Mouse (Mus musculus) CH12.LX (cell line): ENCODE measurements around the gene Tmsb15b2. TPM values are rescaled to one million over a fixed set of nuclear protein-coding genes. Genes with fewer than 3 reads are reported as not detected.

ENCODE experiments used
- DNase-seq: peaks from one replicate; pipeline ENCODE4 v3.0.0-alpha.2; 2013; ENCODE audit errors: extremely low read depth
- H3K27ac ChIP-seq: 2 replicates; pipeline ENCODE4 v1.5.1; 2012; ENCODE audit warnings: low read depth, mild to moderate bottlenecking, control low read depth, moderate library complexity; ENCODE audit not compliant: insufficient read depth
- H3K27me3 ChIP-seq: replicated peaks from 2 replicates; pipeline ENCODE3; 2012; ENCODE audit warnings: inconsistent platforms
- H3K36me3 ChIP-seq, 2 experiments: replicated peaks in 1 of 2; 2 replicates each; pipeline versions ENCODE3 to v1.6.1; 2012; ENCODE audit warnings: inconsistent platforms in 1 of 2, low read length in 1 of 2, mild to moderate bottlenecking in 1 of 2, mixed read lengths in 1 of 2, moderate library complexity in 1 of 2; ENCODE audit not compliant: control insufficient read depth in 1 of 2, insufficient read depth in 1 of 2
- H3K4me1 ChIP-seq, 2 experiments: 2 replicates each; pipeline ENCODE4 v1.6.1; 2012; ENCODE audit warnings: inconsistent platforms in 1 of 2, moderate library complexity in 1 of 2; ENCODE audit not compliant: insufficient read depth in 2 of 2, control insufficient read depth in 1 of 2
- H3K4me2 ChIP-seq: 2 replicates; pipeline ENCODE4 v1.6.1; 2012; ENCODE audit warnings: low read depth, mild to moderate bottlenecking, control low read depth; ENCODE audit not compliant: poor library complexity, insufficient read depth, severe bottlenecking
- H3K4me3 ChIP-seq, 3 experiments: fragments of 150-350 bp in 1 of 3; sonication (generic) in 1 of 3; replicated peaks in 1 of 3; 2 replicates each; pipeline versions ENCODE3 to v1.5.1; 2011 to 2012; ENCODE audit warnings: low read depth in 2 of 3, low read length in 2 of 3, mild to moderate bottlenecking in 2 of 3, moderate library complexity in 2 of 3, control low read depth in 1 of 3, improper control_type of control experiment in 1 of 3, inconsistent platforms in 1 of 3, mixed read lengths in 1 of 3; ENCODE audit not compliant: poor library complexity in 1 of 3
- H3K79me2 ChIP-seq: replicated peaks from 2 replicates; pipeline ENCODE4 v1.6.1; 2012; ENCODE audit warnings: mild to moderate bottlenecking, moderate library complexity; ENCODE audit not compliant: control insufficient read depth, poor library complexity, insufficient read depth, severe bottlenecking; ENCODE audit errors: extremely low read depth
- H3K9ac ChIP-seq: 2 replicates; pipeline ENCODE4 v1.6.1; 2012; ENCODE audit warnings: low read depth, mild to moderate bottlenecking, control low read depth, moderate library complexity; ENCODE audit not compliant: insufficient read depth
- H3K9me3 ChIP-seq: replicated peaks from 2 replicates; pipeline ENCODE3; 2012; ENCODE audit warnings: low read length, inconsistent platforms, mixed read lengths
- BHLHE40 ChIP-seq: IDR thresholded peaks from 2 replicates; pipeline ENCODE4 v1.6.1; 2011; ENCODE audit warnings: mild to moderate bottlenecking, low read depth, low read length, improper control_type of control experiment
- CHD1 ChIP-seq: IDR thresholded peaks from 2 replicates; pipeline ENCODE4 v1.6.1; 2012; ENCODE audit warnings: low read depth, low read length, improper control_type of control experiment, inconsistent platforms
- CTCF ChIP-seq, 2 experiments: IDR thresholded peaks in 1 of 2; conservative IDR thresholded peaks in 1 of 2; 2 replicates each; pipeline ENCODE4 v1.5.1; 2011 to 2012; ENCODE audit warnings: low read depth in 2 of 2, low read length in 2 of 2, improper control_type of control experiment in 1 of 2, inconsistent platforms in 1 of 2, mild to moderate bottlenecking in 1 of 2, moderate library complexity in 1 of 2
- E2F4 ChIP-seq: IDR thresholded peaks from 2 replicates; pipeline ENCODE4 v1.6.1; 2011; ENCODE audit warnings: low read depth, low read length, improper control_type of control experiment; ENCODE audit not compliant: insufficient replicate concordance
- EP300 ChIP-seq: IDR thresholded peaks from 2 replicates; pipeline ENCODE4 v1.6.1; 2011; ENCODE audit warnings: low read length, improper control_type of control experiment
- ETS1 ChIP-seq: conservative IDR thresholded peaks from 2 replicates; pipeline ENCODE4 v1.6.1; 2012; ENCODE audit warnings: low read depth, mild to moderate bottlenecking, inconsistent platforms, low read length, improper control_type of control experiment, moderate library complexity
- GABPA ChIP-seq: IDR thresholded peaks from 2 replicates; pipeline ENCODE4 v1.6.1; 2012; ENCODE audit warnings: low read depth, low read length, improper control_type of control experiment, inconsistent platforms; ENCODE audit not compliant: insufficient replicate concordance
- JUN ChIP-seq: IDR thresholded peaks from 2 replicates; pipeline ENCODE4 v1.6.1; 2011; ENCODE audit warnings: low read depth, mild to moderate bottlenecking, low read length, improper control_type of control experiment, moderate library complexity; ENCODE audit not compliant: insufficient read depth
- JUND ChIP-seq: conservative IDR thresholded peaks from 2 replicates; pipeline ENCODE4 v1.6.1; 2011; ENCODE audit warnings: low read depth, low read length, improper control_type of control experiment
- MAFK ChIP-seq: IDR thresholded peaks from 2 replicates; pipeline ENCODE4 v1.6.1; 2011; ENCODE audit warnings: low read length, improper control_type of control experiment; ENCODE audit not compliant: insufficient replicate concordance
- MXI1 ChIP-seq: IDR thresholded peaks from 2 replicates; pipeline ENCODE4 v1.6.1; 2011; ENCODE audit warnings: mild to moderate bottlenecking, low read depth, low read length, improper control_type of control experiment
- NRF1 ChIP-seq: IDR thresholded peaks from 2 replicates; pipeline ENCODE4 v1.6.1; 2014; ENCODE audit warnings: low read depth, mild to moderate bottlenecking, inconsistent platforms, low read length, improper control_type of control experiment, moderate library complexity
- PAX5 ChIP-seq: IDR thresholded peaks from 2 replicates; pipeline ENCODE4 v1.6.1; 2012; ENCODE audit warnings: low read length, inconsistent platforms, mixed read lengths
- POLR2A ChIP-seq: IDR thresholded peaks from 2 replicates; pipeline ENCODE4 v1.6.1; 2011; ENCODE audit warnings: low read depth, mild to moderate bottlenecking, improper control_type of control experiment, low read length
- RAD21 ChIP-seq: IDR thresholded peaks from 2 replicates; pipeline ENCODE4 v1.6.1; 2011; ENCODE audit warnings: low read depth, mild to moderate bottlenecking, low read length, improper control_type of control experiment, moderate library complexity
- RCOR1 ChIP-seq: conservative IDR thresholded peaks from 2 replicates; pipeline ENCODE4 v1.6.1; 2012; ENCODE audit warnings: low read depth, mild to moderate bottlenecking, inconsistent platforms, low read length, improper control_type of control experiment
- SIN3A ChIP-seq: IDR thresholded peaks from 2 replicates; pipeline ENCODE4 v1.6.1; 2012; ENCODE audit warnings: low read length, improper control_type of control experiment, inconsistent platforms
- SMC3 ChIP-seq: IDR thresholded peaks from 2 replicates; pipeline ENCODE4 v1.6.1; 2011; ENCODE audit warnings: low read depth, low read length, improper control_type of control experiment
- TBP ChIP-seq: conservative IDR thresholded peaks from 2 replicates; pipeline ENCODE4 v1.6.1; 2011; ENCODE audit warnings: low read depth, low read length, improper control_type of control experiment
- UBTF ChIP-seq: IDR thresholded peaks from 2 replicates; pipeline ENCODE4 v1.6.1; 2012; ENCODE audit warnings: low read depth, mild to moderate bottlenecking, inconsistent platforms, low read length, improper control_type of control experiment, moderate library complexity
- USF1 ChIP-seq: IDR thresholded peaks from 2 replicates; pipeline ENCODE4 v1.6.1; 2014; ENCODE audit warnings: low read depth, mild to moderate bottlenecking, inconsistent platforms, low read length, improper control_type of control experiment
- USF2 ChIP-seq: conservative IDR thresholded peaks from 2 replicates; pipeline ENCODE4 v1.6.1; 2011; ENCODE audit warnings: low read depth, low read length, improper control_type of control experiment
- ZC3H11A ChIP-seq: IDR thresholded peaks from 2 replicates; pipeline ENCODE4 v1.6.1; 2012; ENCODE audit warnings: low read depth, mild to moderate bottlenecking, inconsistent platforms, low read length, improper control_type of control experiment
- ZMIZ1 ChIP-seq: IDR thresholded peaks from 2 replicates; pipeline ENCODE4 v1.6.1; 2012; ENCODE audit warnings: low read depth, mild to moderate bottlenecking, inconsistent platforms, low read length, improper control_type of control experiment
- dilution Hi-C: fragments of 300-500 bp; cut with MboI; formaldehyde crosslinking; loops from 2 replicates; pipeline ENCODE4 v1.14.3; 2020; ENCODE audit warnings: low sequenced_read_pairs; ENCODE audit not compliant: extremely low pct_unique_long_range_greater_than_20kb, extremely low pct_ligation_motif_present
- in situ Hi-C: fragments of 300-500 bp; cut with MboI; formaldehyde crosslinking; loops from 3 replicates; pipeline ENCODE4 v1.14.3; 2019; ENCODE audit warnings: low sequenced_read_pairs, low pct_ligation_motif_present, low pct_unique_long_range_greater_than_20kb, mixed read lengths
- polyA plus RNA-seq: library from polyadenylated mRNA; unstranded; fragments of >175 nt; gene quantifications from 2 replicates; pipeline ENCODE4 v1.2.1, GENCODE M21; 2012; ENCODE audit warnings: low read depth; ENCODE audit not compliant: insufficient read length
- total RNA-seq, 2 experiments: library from RNA; depleted of rRNA; stranded (reverse); fragments of 300-350 nt in 1 of 2; fragments of >200 nt in 1 of 2; gene quantifications; 2 replicates each; pipeline ENCODE4 v1.2.3; 2012 to 2014

Tmsb15b2 gene
- total and polyA plus RNA-seq, 3 experiments: 0.38 to 106 (median 13.7) TPM

DNA sequence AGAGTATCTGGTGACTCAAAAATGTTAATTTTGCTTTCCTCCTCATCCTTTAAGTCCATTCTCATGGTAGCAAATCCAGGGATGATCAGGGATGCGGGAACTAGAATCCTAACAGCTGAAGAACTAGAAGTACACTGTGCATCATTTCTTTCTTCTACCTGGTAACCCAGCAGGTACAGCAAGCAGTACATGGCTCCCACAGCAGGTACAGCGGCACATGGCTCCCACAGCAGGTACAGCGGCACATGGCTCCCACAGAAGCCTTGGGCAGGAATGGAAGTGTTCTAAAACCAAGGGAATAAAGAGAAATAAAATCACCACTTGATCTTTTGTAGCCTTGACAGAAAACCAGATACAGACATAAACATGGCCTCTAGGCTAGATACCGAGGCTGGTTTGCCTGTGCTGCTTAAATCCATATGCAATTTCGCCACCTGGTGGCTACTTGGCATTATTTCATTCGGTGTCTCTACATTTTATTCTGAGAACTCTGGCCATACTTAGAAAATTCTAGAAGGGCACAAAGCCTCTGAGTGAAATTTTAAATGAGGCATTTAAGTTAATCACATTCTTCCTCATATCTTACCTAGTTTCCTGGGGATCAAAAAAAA lies 39.9 kb upstream of the Tmsb15b2 start:
- H3K9ac ChIP-seq: no peak overlapping the region
- in situ Hi-C loops: loop anchor here (5.0 to 25.0 kb wide), 2 partner anchors 38 to 278 kb away; partner anchors contain the start of genes Morf4l2, Tmsb15b1, Tmsb15b2 and Tmsb15l
- H3K79me2 ChIP-seq: no peaks in the 10 kb centered on the region
- no peaks in the 10 kb centered on the region for H3K4me1 ChIP-seq
- H3K27me3 ChIP-seq: no peaks in the 10 kb centered on the region
- TF ChIP-seq POLR2A (no peak), CTCF (conservative IDR thresholded peaks at IDR 0.05 in 1 of 2, IDR thresholded peaks at IDR 0.05 in 1 of 2; ENCODE audit: low read depth in 2 of 2, low read length in 2 of 2) (peak; percentile 23 to 83; a peak in 3 of 4 replicates), BHLHE40 (no peak), USF2 (no peak), UBTF (no peak), RAD21 (peak; percentile 87), ZMIZ1 (no peak), CHD1 (no peak), GABPA (no peak), EP300 (no peak), MAFK (no peak), SMC3 (peak; percentile 89), ZC3H11A (peak; percentile 56), RCOR1 (no peak)
- TF ChIP-seq, all 38 proteins: peak for 4
- no peak overlapping the region for H3K4me3 ChIP-seq
- no peaks in the 10 kb centered on the region for H3K9me3 ChIP-seq
- H3K27ac ChIP-seq: no peak overlapping the region
- DNase-seq: peak; percentile 63
- dilution Hi-C loops: no loop called here
- H3K36me3 ChIP-seq: peaks cover 3 to 22% of the 10 kb centered on the region in 2 experiments
- no peak overlapping the region for H3K4me2 ChIP-seq

DNA sequence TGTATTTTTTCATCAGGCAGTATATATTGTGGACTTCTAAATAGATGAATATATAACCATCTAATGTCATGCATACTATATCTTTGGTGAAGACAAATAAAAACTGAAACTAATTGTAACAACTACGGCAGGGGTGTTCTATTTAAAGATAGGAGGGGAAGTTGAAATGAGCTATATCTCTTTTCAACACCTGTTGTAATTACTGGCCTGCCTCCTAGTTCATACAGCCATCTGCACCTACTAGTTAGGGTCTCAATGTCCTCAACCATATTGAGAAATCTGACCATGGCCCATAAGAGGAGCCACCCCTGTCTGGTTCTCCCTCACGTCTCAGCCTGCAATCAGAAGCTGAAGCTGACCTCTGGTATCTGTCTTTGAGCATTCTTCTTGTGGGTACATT lies 21.0 kb upstream of the Tmsb15b2 start:
- no peaks in the 10 kb centered on the region for H3K79me2 ChIP-seq
- no peaks in the 10 kb centered on the region for H3K9me3 ChIP-seq
- in situ Hi-C loops (no loop called here), dilution Hi-C loops (no loop called here)
- no peak overlapping the region for H3K9ac ChIP-seq
- H3K4me2 ChIP-seq: no peak overlapping the region
- no peak for DNase-seq
- no peak for TF ChIP-seq POLR2A
- TF ChIP-seq USF1: no peak
- TF ChIP-seq JUND: no peak
- TF ChIP-seq JUN: no peak
- no peak for TF ChIP-seq NRF1
- no peak for TF ChIP-seq E2F4
- TF ChIP-seq TBP: no peak
- no peak for TF ChIP-seq SIN3A
- TF ChIP-seq ETS1: no peak
- no peak for TF ChIP-seq MAFK
- TF ChIP-seq CTCF (conservative IDR thresholded peaks at IDR 0.05 in 1 of 2, IDR thresholded peaks at IDR 0.05 in 1 of 2; ENCODE audit: low read depth in 2 of 2, low read length in 2 of 2): no peak
- no peak for TF ChIP-seq MXI1
- TF ChIP-seq PAX5: no peak
- H3K27me3 ChIP-seq: no peaks in the 10 kb centered on the region
- H3K36me3 ChIP-seq: peaks cover 0 to 15% of the 10 kb centered on the region in 2 experiments
- no peak overlapping the region for H3K27ac ChIP-seq
- H3K4me3 ChIP-seq: no peak overlapping the region
- H3K4me1 ChIP-seq: peaks cover 4 to 24% of the 10 kb centered on the region in 2 experiments
